Mouse (Mus musculus): ENCODE results near the gene Pik3cb. TPM values are rescaled to one million over a fixed set of nuclear protein-coding genes. Genes with fewer than 3 reads are reported as not detected.

Pik3cb gene
- polyA plus RNA-seq, 1 experiment from 2014 or later = 0.90 TPM

DNA sequence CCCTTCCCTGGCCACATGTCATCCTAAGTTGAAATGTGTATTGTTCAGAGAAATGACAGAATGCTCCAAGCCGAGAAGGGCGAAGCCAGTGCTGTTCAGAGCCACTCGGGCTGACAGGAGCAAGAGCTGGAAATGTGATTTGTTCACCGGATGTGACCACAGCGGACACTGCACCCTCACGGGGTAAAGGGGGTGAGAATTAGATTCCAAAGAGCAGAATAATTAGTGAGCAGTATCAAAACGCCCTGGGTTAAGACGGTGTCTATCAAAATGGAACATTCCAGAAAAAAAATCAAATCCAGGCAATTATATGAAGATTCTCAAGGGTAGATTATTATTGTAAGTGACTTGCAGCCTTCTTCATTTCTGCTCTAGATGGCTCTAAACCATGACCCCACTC is 106.3 kb downstream of the Pik3cb start:
- no peak for ATAC-seq (ENCODE audit: low FRiP score, low TSS enrichment)
- 89% methylated on average over 8 of the region's 8 CpGs for WGBS
- H3K4me3 ChIP-seq (ENCODE audit: low read length) = no peak overlapping the region

DNA sequence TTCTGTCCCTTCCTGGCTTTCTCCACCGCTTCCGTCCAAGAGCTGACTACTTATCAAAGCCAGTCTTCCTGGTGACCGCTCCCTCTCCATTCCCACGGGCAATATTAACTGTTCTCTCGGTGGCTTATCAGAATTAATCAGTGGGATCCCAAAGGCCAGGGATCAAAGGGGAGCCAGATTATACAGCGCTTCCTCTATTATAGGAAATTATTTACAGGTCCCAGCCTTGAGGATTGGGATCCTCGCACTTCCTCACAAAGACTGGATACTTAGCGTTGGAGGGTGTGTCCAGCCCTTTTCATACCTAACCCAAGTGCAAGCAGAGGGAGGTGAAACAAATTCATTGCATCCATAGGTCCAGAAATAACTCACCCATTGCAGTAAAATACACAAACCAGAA is 108.4 kb downstream of the Pik3cb start:
- no peak for ATAC-seq (ENCODE audit: low FRiP score, low TSS enrichment)
- no peaks in the 10 kb centered on the region for H3K36me3 ChIP-seq (ENCODE audit: insufficient read depth, low read length)
- no peak overlapping the region for H3K4me2 ChIP-seq (replicated peaks; ENCODE audit: low read depth, low read length)
- H3K27me3 ChIP-seq (ENCODE audit: insufficient read depth, low read length) = no peaks in the 10 kb centered on the region
- H3K4me3 ChIP-seq (ENCODE audit: low read length) = no peak overlapping the region
- 59% methylated on average over 8 of the region's 8 CpGs for WGBS
- H3K9ac ChIP-seq (replicated peaks; ENCODE audit: low read length) = no peak overlapping the region
- no peak overlapping the region for H3K27ac ChIP-seq (ENCODE audit: low read length)
- no peaks in the 10 kb centered on the region for H3K9me3 ChIP-seq (ENCODE audit: low read length)
- H3K4me1 ChIP-seq (ENCODE audit: insufficient read depth, low read length) = no peaks in the 10 kb centered on the region

More for the DNA sequence above, 106.3 kb downstream of the Pik3cb start:
- Histone ChIP-seq H3K27me3 (ENCODE audit: insufficient read depth, low read length) (no peaks in the 10 kb centered on the region), H3K9ac (replicated peaks; ENCODE audit: low read length) (no peak overlapping the region), H3K36me3 (ENCODE audit: insufficient read depth, low read length) (no peaks in the 10 kb centered on the region), H3K27ac (ENCODE audit: low read length) (no peak overlapping the region), H3K9me3 (ENCODE audit: low read length) (no peaks in the 10 kb centered on the region), H3K4me2 (replicated peaks; ENCODE audit: low read depth, low read length) (no peak overlapping the region), H3K4me1 (ENCODE audit: insufficient read depth, low read length) (no peaks in the 10 kb centered on the region)

- Histone ChIP-seq H3K4me3 (ENCODE audit: low read length) (no peak overlapping the region), H3K4me2 (replicated peaks; ENCODE audit: low read depth, low read length) (no peak overlapping the region), H3K36me3 (ENCODE audit: insufficient read depth, low read length) (no peaks in the 10 kb centered on the region), H3K4me1 (ENCODE audit: insufficient read depth, low read length) (no peaks in the 10 kb centered on the region), H3K27ac (ENCODE audit: low read length) (no peak overlapping the region), H3K9me3 (ENCODE audit: low read length) (no peaks in the 10 kb centered on the region), H3K9ac (replicated peaks; ENCODE audit: low read length) (no peak overlapping the region), H3K27me3 (ENCODE audit: insufficient read depth, low read length) (no peaks in the 10 kb centered on the region)
- 85% methylated on average over 4 of the region's 4 CpGs for WGBS
- ATAC-seq (ENCODE audit: low FRiP score, low TSS enrichment) = no peak
Observed at GRCm38 (mm10) chr9:99021751-99022150, 118.7 kb downstream of the Pik3cb start.

DNA sequence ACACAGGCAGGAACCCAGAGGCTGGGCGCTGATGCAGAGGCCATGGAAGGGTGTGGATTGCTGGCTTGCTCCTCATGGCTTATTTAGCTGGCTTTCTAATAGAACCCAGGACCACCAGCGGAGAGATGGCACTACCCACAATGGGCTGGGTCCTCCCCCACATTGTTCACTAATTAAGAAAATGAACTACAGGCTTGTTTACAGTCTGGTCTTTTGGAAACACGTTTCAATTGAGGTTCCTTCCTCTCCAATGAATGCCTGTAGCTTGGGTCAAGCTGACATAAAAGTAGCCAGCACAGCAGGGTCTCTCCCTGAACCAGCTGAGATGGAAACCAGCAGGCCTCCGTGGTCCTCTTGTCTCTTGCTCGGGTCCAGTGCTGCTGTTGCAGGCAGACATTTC is 119.3 kb downstream of the Pik3cb start:
- Histone ChIP-seq H3K9me3 (ENCODE audit: low read length) (no peaks in the 10 kb centered on the region), H3K4me1 (ENCODE audit: insufficient read depth, low read length) (no peaks in the 10 kb centered on the region), H3K9ac (replicated peaks; ENCODE audit: low read length) (no peak overlapping the region), H3K4me2 (replicated peaks; ENCODE audit: low read depth, low read length) (no peak overlapping the region), H3K4me3 (ENCODE audit: low read length) (no peak overlapping the region), H3K27me3 (ENCODE audit: insufficient read depth, low read length) (no peaks in the 10 kb centered on the region), H3K36me3 (ENCODE audit: insufficient read depth, low read length) (no peaks in the 10 kb centered on the region), H3K27ac (ENCODE audit: low read length) (no peak overlapping the region)
- no peak for ATAC-seq (ENCODE audit: low FRiP score, low TSS enrichment)
- WGBS = 38% methylated on average over 5 of the region's 5 CpGs

DNA sequence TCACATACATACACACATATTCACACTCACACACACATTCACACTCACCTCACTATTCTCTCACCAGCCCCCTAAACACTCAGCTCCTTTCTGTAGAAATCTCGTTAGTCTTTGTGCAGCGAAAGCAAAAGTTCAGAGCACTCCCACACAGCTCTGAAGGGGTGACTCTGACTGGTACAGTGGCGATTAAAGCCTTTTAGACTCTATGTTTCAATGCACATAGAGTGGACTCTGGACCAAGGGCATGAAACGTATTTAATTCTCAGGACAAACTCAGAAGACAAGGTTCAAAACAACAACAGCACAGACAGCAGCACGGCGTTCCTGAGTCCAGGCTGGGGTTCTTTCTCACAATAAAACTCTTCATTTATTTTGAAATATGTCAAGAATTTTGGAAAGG is 122.7 kb downstream of the Pik3cb start:
- peak; percentile 80 for ATAC-seq (ENCODE audit: low FRiP score, low TSS enrichment)
- Histone ChIP-seq H3K27me3 (ENCODE audit: insufficient read depth, low read length) (no peaks in the 10 kb centered on the region), H3K4me1 (ENCODE audit: insufficient read depth, low read length) (no peaks in the 10 kb centered on the region), H3K9me3 (ENCODE audit: low read length) (no peaks in the 10 kb centered on the region), H3K4me3 (ENCODE audit: low read length) (no peak overlapping the region), H3K4me2 (replicated peaks; ENCODE audit: low read depth, low read length) (no peak overlapping the region), H3K27ac (ENCODE audit: low read length) (no peak overlapping the region), H3K9ac (replicated peaks; ENCODE audit: low read length) (no peak overlapping the region), H3K36me3 (ENCODE audit: insufficient read depth, low read length) (no peaks in the 10 kb centered on the region)
- 52% methylated on average over 6 of the region's 6 CpGs for WGBS

GRCm38 (mm10) chr9:99016759-99017158 is 123.7 kb downstream of the Pik3cb start:
- Histone ChIP-seq H3K4me2 (replicated peaks; ENCODE audit: low read depth, low read length) (no peak overlapping the region), H3K4me1 (ENCODE audit: insufficient read depth, low read length) (no peaks in the 10 kb centered on the region), H3K27me3 (ENCODE audit: insufficient read depth, low read length) (no peaks in the 10 kb centered on the region), H3K9me3 (ENCODE audit: low read length) (no peaks in the 10 kb centered on the region), H3K36me3 (ENCODE audit: insufficient read depth, low read length) (no peaks in the 10 kb centered on the region), H3K9ac (replicated peaks; ENCODE audit: low read length) (no peak overlapping the region), H3K4me3 (ENCODE audit: low read length) (no peak overlapping the region), H3K27ac (ENCODE audit: low read length) (no peak overlapping the region)
- 53% methylated on average over 3 of the region's 3 CpGs for WGBS
- no peak for ATAC-seq (ENCODE audit: low FRiP score, low TSS enrichment)

GRCm38 (mm10) chr9:99016301-99016700 is 124.1 kb downstream of the Pik3cb start:
- Histone ChIP-seq H3K27ac (ENCODE audit: low read length) (no peak overlapping the region), H3K36me3 (ENCODE audit: insufficient read depth, low read length) (no peaks in the 10 kb centered on the region), H3K9me3 (ENCODE audit: low read length) (no peaks in the 10 kb centered on the region), H3K4me3 (ENCODE audit: low read length) (no peak overlapping the region), H3K9ac (replicated peaks; ENCODE audit: low read length) (no peak overlapping the region), H3K4me2 (replicated peaks; ENCODE audit: low read depth, low read length) (no peak overlapping the region), H3K27me3 (ENCODE audit: insufficient read depth, low read length) (no peaks in the 10 kb centered on the region), H3K4me1 (ENCODE audit: insufficient read depth, low read length) (no peaks in the 10 kb centered on the region)
- no peak for ATAC-seq (ENCODE audit: low FRiP score, low TSS enrichment)
- 69% methylated on average over 3 of the region's 3 CpGs for WGBS

GRCm38 (mm10) chr9:99009898-99010199 is 130.6 kb downstream of the Pik3cb start:
- Histone ChIP-seq H3K36me3 (ENCODE audit: insufficient read depth, low read length) (no peaks in the 10 kb centered on the region), H3K9me3 (ENCODE audit: low read length) (no peaks in the 10 kb centered on the region), H3K4me2 (replicated peaks; ENCODE audit: low read depth, low read length) (no peak overlapping the region), H3K27me3 (ENCODE audit: insufficient read depth, low read length) (no peaks in the 10 kb centered on the region), H3K4me3 (ENCODE audit: low read length) (no peak overlapping the region), H3K4me1 (ENCODE audit: insufficient read depth, low read length) (no peaks in the 10 kb centered on the region), H3K9ac (replicated peaks; ENCODE audit: low read length) (no peak overlapping the region), H3K27ac (ENCODE audit: low read length) (no peak overlapping the region)
- 91% methylated on average over 3 of the region's 3 CpGs for WGBS
- peak; percentile 31; the same call in 1 of the 2 replicates for ATAC-seq (ENCODE audit: low FRiP score, low TSS enrichment)

- Histone ChIP-seq H3K9me3 (ENCODE audit: low read length) (no peaks in the 10 kb centered on the region), H3K9ac (replicated peaks; ENCODE audit: low read length) (no peak overlapping the region), H3K27me3 (ENCODE audit: insufficient read depth, low read length) (no peaks in the 10 kb centered on the region), H3K4me3 (ENCODE audit: low read length) (no peak overlapping the region), H3K4me1 (ENCODE audit: insufficient read depth, low read length) (no peaks in the 10 kb centered on the region), H3K27ac (ENCODE audit: low read length) (no peak overlapping the region), H3K4me2 (replicated peaks; ENCODE audit: low read depth, low read length) (no peak overlapping the region), H3K36me3 (ENCODE audit: insufficient read depth, low read length) (no peaks in the 10 kb centered on the region)
- ATAC-seq (ENCODE audit: low FRiP score, low TSS enrichment) = 0 out of 2 replicates have a peak, but pooled peaks have one; percentile 19
- WGBS = 60% methylated on average over 12 of the region's 12 CpGs
Observed at GRCm38 (mm10) chr9:99009069-99009897, 131.1 kb downstream of the Pik3cb start.

GRCm38 (mm10) chr9:99001326-99001725 is 139.1 kb downstream of the Pik3cb start:
- no peaks in the 10 kb centered on the region for H3K9me3 ChIP-seq (ENCODE audit: low read length)
- 87% methylated on average over 6 of the region's 6 CpGs for WGBS
- no peak overlapping the region for H3K4me2 ChIP-seq (replicated peaks; ENCODE audit: low read depth, low read length)
- H3K36me3 ChIP-seq (ENCODE audit: insufficient read depth, low read length) = peaks cover 19% of the 10 kb centered on the region
- H3K4me3 ChIP-seq (ENCODE audit: low read length) = no peak overlapping the region
- H3K4me1 ChIP-seq (ENCODE audit: insufficient read depth, low read length) = no peaks in the 10 kb centered on the region
- H3K27ac ChIP-seq (ENCODE audit: low read length) = no peak overlapping the region
- no peak for ATAC-seq (ENCODE audit: low FRiP score, low TSS enrichment)
- no peak overlapping the region for H3K9ac ChIP-seq (replicated peaks; ENCODE audit: low read length)
- H3K27me3 ChIP-seq (ENCODE audit: insufficient read depth, low read length) = no peaks in the 10 kb centered on the region
